Mouse (Mus musculus): ENCODE measurements around the gene Uqcrc1.

The Uqcrc1 gene

DNA sequence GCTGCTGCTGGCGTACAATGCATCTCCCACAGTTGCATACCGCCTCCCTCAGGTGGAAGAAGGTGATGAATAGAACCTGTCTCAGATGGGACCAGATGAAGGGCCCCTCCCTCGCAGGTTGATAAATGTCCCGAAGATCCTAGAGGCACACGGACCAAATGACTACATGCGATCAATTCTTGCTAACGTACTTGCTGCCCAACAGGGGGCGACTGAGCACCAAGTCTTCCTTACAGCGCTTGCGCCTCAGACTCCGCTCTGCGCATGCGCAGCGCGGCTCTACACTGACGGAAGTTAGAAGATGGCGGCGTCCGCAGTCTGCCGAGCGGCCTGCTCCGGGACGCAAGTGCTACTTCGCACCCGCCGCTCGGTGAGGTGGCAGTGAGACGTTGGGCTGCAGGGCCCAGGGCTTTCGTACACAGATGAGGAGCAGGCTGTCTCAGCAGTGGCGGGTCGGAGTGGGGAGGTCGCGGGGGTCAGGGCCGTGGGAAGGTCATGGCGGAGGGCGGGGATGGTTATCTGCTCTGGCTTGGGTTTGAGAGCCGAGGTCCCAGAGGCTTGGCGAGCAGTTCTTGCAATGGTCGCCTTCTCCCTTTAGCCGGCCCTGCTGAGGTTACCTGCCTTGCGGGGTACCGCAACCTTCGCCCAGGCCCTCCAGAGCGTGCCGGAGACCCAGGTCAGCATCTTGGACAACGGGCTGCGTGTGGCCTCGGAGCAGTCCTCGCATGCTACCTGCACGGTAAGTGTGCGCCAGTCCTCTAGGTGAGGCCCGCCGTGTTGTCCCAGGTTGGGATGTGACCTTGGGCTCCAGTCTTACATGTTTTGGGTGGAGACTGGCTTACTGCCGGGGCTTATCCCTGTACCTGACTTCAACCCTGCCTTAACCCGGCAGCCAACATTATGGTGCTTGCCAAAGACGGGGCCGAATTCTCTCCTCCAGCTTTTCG is at the start of gene Uqcrc1:
Gene Uqcrc1, plus strand, starts transcription at position 216 of the 947 bp plus-strand sequence.
- DNase-seq (ENCODE audit: low spot score in 2 of 2): peak; percentile 92 to 94

DNA sequence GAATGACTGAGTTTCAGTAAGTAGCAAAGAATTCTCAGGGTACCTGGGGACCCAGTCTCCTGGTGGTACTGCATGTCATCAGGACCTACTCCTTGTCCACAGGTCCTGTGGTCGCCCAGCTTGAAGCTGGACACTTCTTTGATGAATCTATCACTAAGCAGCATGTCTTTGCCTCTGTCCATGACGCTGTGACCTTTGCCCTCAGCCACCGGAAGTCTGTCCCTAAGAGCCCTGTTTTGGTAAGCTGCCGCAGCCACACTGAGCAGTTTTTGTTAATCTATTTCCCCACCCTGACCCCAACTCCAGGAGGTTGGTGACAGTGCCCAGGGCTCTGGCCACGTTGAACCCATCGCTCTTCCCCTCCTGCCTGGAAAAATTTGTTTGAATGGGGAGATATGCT is 24.1 kb upstream of the Uqcrc1 start:
- no peak for DNase-seq (ENCODE audit: low spot score in 2 of 2)

GRCm38 (mm10) chr9:108913161-108913560 is 23.3 kb upstream of the Uqcrc1 start:
- DNase-seq (ENCODE audit: low spot score in 2 of 2): no peak

- no peak for DNase-seq (ENCODE audit: low spot score in 2 of 2)
Observed at GRCm38 (mm10) chr9:108913621-108914020, 22.8 kb upstream of the Uqcrc1 start.

DNA sequence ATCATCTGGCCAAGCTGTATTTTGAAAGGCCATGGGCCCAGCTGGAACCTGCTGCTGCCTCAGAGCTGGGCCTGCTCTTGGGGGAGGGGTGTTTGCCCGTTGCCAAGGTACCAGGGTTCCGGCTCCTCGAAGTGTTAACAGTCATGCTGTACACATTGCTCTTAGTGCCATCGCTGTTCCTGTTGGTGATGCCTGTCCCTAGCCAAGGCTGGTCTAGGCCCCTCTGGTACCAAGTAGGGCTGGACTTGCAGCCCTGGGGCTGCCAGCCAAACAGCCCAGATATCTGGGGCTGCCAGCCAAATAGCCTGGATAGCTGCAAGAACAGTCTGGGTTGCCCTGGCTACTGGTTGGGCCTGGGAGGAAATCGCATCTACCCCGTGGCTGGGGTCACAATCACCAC is 21.9 kb upstream of the Uqcrc1 start, which contains the start of gene Tmem89:
Gene Tmem89, plus strand, starts transcription at position 129 of the 400 bp plus-strand sequence.
- peak in 1 of 2 experiments; percentile 21 for DNase-seq (ENCODE audit: low spot score in 2 of 2)

DNA sequence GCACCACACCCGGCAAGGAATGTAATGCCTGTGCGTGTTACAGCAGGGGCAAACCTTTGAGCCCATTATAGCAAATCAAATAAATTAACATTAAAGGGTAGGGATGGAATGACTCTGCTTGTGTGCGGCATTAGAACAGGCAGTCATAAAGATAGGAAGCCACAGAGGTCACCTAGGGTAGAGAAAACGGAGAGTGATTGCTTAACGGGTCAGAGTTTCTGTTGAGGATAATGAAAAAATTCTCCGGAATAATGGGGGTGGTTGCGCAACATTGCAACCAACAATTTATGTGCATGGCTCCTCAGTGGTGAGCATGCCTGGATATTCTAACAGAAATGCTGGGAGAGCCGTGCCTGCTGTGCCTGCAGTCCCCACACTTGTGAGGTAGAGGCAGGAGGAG is 10.5 kb upstream of the Uqcrc1 start:
- DNase-seq (ENCODE audit: low spot score in 2 of 2): no peak

DNA sequence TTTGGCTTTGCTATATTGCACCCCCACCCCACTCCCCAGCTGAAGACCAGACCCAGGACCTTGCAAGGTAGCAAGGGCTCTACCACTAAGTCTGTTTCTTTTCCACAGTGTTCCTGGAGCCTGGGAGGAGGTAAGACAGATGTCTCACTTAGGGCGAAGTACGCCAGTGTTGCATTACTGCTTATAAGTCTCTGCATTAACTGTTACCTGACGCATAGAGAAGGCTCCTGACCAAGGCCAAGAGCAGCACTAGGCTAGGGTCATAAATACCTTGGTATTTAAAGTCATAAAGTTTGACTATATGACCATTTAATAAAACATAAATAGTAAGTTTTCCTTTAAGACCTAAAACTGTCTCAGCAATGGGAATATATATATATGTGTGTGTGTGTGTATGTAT is 8.0 kb upstream of the Uqcrc1 start:
- no peak for DNase-seq (ENCODE audit: low spot score in 2 of 2)

- DNase-seq (ENCODE audit: low spot score in 2 of 2): no peak
Observed at GRCm38 (mm10) chr9:108935991-108936390, 442 bp upstream of the Uqcrc1 start.

GRCm38 (mm10) chr9:108945111-108945510 is 8.7 kb downstream of the Uqcrc1 start:
- no peak for DNase-seq (ENCODE audit: low spot score in 2 of 2)

GRCm38 (mm10) chr9:108945608-108946007 is 9.2 kb downstream of the Uqcrc1 start:
- DNase-seq (ENCODE audit: low spot score in 2 of 2): no peak

- DNase-seq (ENCODE audit: low spot score in 2 of 2): no peak
Observed at GRCm38 (mm10) chr9:108949231-108949966, 13.0 kb downstream of the Uqcrc1 start.

- no peak for DNase-seq (ENCODE audit: low spot score in 2 of 2)
Observed at GRCm38 (mm10) chr9:108949967-108950728, 13.7 kb downstream of the Uqcrc1 start.

DNA sequence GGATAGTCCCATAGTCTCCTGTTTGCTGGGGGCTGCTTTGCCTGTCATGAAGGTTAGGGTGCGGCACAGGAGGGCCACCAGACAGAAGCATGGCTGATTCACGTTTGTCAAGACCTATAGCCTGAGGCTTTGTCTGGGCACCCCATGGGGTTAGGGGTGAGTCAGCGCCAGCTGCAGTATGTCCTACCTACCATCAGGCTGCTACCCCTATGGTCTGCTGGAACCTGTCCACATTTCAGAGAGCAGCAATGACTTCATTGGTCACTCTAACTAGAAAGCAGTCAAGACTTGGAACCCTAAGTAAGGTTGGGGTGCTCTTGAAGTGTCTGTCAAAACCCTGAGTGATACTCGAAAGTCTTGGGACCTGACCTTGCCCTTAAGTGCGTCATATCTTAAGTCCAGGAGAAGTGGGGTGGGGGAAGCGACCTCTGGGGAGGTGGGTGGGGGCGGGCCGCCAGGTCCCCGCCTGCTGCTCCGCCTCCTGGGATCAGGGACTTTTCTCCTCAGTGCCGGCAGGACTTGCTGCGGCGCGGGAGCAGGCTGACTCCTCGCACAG is 16.7 kb downstream of the Uqcrc1 start, which contains the start of gene Col7a1:
Gene Col7a1, plus strand, starts transcription at position 506 of the 556 bp plus-strand sequence.
- DNase-seq (ENCODE audit: low spot score in 2 of 2): no peak

DNA sequence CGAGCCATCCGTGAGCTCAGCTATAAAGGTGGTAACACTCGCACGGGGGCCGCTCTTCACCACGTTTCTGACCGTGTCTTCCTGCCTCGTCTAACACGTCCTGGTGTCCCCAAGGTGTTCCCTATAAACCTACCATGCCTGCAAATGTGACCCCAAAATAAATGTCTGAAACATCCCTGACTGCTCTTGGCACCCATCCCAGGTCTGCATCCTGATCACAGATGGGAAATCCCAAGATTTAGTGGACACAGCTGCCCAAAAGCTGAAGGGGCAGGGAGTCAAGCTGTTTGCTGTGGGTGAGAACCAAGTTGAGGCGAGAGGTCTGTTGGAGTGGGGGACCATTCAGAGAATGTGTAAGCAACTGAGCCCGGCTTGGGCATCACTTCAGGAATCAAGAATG is 18.8 kb downstream of the Uqcrc1 start:
- DNase-seq (ENCODE audit: low spot score in 2 of 2): no peak

GRCm38 (mm10) chr9:108955846-108956245 is 19.4 kb downstream of the Uqcrc1 start:
- DNase-seq (ENCODE audit: low spot score in 2 of 2): no peak

DNA sequence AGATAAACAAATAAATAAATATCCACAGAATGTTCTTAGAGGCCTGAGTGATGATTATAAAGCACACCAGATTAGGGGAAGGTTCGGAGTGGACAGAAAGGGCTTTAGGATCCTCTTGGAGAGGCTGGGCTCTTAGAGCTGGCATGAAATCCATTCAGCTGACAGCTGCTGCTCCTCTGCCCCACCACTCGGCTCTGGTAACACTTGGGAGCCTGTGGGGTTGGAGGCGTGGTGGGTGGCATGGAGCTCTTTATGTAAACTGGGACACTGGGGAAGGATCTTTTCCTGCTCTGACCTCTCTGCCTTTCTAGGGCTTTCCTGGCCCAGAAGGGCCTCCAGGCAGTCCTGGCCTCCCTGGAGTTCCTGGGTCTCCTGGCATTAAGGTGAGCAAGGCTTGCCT is 27.1 kb downstream of the Uqcrc1 start:
- DNase-seq (ENCODE audit: low spot score in 2 of 2): no peak

DNA sequence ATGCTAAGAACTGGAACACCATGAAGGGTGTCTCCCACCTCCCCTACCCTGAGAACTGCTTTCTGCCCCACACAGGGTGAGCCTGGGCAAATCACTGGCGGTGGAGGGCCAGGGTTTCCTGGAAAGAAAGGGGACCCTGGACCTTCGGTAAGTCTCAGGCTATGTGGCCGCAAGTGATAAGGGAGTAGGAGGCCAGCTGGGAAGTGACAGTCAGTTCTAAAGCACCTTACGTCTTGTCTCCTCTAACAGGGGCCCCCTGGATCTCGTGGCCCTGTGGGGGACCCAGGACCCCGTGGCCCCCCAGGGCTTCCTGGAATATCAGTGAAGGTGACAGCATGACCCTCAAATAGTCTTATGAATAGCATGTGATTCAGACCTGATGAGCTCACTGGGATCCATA is 27.9 kb downstream of the Uqcrc1 start:
- no peak for DNase-seq (ENCODE audit: low spot score in 2 of 2)

GRCm38 (mm10) chr9:108970623-108971022 is 34.2 kb downstream of the Uqcrc1 start:
- no peak for DNase-seq (ENCODE audit: low spot score in 2 of 2)

- no peak for DNase-seq (ENCODE audit: low spot score in 2 of 2)
Observed at GRCm38 (mm10) chr9:108976483-108976882, 40.0 kb downstream of the Uqcrc1 start.

DNA sequence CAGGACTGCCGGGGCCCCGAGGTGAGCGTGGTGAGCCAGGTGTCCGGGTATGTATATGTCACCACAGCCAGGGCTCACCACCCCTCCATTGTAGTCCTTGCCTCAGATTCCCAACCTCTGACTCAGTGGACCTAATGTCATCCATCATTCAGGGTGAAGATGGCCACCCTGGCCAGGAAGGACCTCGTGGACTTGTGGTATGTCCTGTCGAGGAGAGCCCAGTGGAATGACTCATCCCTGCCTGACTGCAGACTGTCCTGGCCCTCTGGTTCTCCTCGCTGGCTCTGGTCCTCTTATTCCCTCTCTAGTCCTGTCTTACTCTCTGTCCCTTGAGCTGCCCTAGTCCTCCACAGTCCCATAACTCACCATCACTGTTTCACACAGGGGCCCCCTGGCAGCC is 41.5 kb downstream of the Uqcrc1 start:
- no peak for DNase-seq (ENCODE audit: low spot score in 2 of 2)

- no peak for DNase-seq (ENCODE audit: low spot score in 2 of 2)
Observed at GRCm38 (mm10) chr9:108982498-108982897, 46.1 kb downstream of the Uqcrc1 start.

DNA sequence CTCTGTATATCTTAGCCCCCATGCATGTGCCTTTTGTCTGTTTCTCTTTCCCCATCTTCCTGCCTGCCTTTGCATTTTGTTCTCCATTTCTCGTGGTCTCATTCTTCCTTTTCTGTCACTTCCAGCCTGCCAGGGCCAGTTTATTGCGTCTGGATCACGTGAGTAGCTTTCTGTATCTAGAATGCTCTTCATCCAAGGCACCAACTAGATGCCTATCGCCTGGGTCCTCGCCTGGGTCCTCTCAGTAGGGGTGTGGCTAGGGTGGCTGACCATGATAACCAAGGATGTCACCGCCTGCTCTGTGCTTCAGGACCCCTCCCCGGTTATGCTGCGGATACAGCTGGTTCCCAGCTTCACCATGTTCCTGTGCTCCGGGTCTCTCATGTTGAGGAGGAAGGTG is 46.8 kb downstream of the Uqcrc1 start:
- DNase-seq (ENCODE audit: low spot score in 2 of 2): no peak

Measured in frontal cortex, postnatal 25 days (tissue).